Mouse (Mus musculus) right cerebral cortex, postnatal 10 days (tissue): ENCODE measurements around the gene Ddx19a.
"Not testable (repeated sequence)": the region's sequence is repeated elsewhere in the genome, so short reads cannot be mapped to it uniquely, and the experiment has no call there.

Source experiments
- DNase-seq, 2 experiments: peaks; one replicate each; pipeline ENCODE4 v3.0.0; 2021; ENCODE audit warnings: low spot score in 2 of 2

Ddx19a gene

GRCm38 (mm10) chr8:110997547-110998531 lies at the start of gene Ddx19a:
Ddx19a (minus strand) TSS chr8:110997800.
- peak; percentile 94 for DNase-seq

DNA sequence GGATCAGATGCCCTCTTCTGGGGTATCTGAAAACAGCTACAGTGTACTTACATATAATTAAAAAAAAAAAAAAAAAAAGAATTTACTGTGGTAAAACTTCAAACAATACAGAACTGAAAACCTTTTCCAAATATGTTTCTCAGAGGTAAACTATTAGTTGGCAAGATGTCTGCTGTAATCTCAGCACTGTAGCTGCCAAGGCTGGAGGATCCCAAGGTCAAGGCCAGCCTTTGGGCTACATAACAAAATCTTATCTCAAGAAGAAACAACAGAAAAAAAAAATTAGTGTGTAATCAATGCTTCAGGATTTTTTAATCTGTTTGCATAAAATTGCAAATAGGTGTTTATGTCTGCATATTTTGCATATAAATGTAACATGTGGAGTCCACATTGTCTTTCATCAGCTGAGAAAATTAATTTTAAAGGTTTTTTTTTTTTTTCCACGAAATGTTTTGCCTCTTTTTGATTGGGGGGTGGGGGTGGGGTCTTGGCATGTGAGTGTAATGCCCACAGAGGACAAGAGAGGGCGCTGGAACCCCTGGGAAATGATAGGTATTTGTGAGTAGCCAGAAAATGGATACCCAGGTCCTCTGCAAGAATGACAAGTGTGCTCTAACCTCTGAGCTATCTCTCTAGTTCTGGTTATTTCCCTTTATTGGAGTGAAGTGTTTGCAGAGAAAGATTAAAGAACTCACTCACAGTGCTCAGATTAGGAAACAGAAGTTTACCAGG lies 46.6 kb upstream of the Ddx19a start:
- DNase-seq: no peak

DNA sequence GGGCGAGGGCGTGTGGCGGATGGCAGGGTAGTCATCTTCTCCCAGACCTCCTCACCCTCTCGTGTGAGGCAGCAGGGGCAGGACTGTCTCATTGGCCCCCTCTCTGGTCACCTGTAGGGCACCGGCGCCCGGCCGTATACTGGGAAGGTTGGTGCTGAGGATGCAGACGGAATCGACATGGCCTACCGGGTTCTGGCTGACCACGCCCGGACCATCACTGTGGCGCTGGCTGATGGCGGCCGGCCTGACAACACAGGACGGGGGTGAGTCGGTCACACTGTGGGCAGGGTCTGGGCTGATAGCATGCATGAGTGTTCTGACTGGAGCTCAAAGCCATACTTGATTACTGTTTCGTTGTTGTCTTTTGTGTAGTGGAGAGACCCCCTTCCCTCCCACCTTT lies 44.9 kb upstream of the Ddx19a start:
- no peak for DNase-seq

GRCm38 (mm10) chr8:111036591-111036990 lies 39.0 kb upstream of the Ddx19a start:
- no peak for DNase-seq

GRCm38 (mm10) chr8:111034276-111034675 lies 36.7 kb upstream of the Ddx19a start:
- DNase-seq: no peak

DNA sequence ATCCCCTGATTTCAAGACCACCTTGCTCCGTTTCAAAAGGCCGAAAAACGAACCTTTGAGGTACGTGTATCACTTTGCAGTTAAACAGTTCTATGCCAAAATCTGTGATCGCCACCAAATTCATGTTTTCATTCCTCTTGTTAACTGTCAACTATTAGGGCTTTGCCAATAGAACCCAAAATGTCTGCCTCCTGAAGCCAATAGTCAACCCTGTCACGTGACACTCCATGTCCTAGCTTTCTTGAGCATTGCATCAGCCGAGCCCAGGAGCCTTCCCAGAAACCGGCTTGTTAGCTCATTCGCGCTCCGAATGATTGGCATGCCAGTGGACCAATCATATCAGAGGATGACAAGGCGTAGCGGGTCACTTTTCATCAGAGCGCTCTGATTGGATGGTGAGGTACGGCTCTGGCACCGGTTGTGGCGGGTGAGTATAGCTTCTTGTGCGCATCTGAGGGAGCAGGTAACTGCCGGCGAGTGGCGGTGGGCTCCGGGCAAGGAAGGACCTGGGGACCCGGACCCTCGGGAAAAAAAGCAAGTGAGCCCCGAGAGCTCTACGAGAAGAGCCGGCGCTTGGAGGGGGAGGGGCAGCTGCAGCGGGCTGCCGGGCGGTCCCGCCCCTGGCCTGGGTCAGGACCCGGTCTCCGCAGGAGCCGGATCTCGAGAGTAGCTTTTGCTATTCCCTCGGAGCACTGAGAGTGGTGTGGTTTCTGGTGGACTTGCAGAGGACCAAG lies 36.0 kb upstream of the Ddx19a start:
- DNase-seq: peak; percentile 100

GRCm38 (mm10) chr8:111032916-111033315 lies 35.3 kb upstream of the Ddx19a start, which contains the start of gene Aars:
Aars (plus strand) TSS chr8:111033144.
- DNase-seq: no peak

DNA sequence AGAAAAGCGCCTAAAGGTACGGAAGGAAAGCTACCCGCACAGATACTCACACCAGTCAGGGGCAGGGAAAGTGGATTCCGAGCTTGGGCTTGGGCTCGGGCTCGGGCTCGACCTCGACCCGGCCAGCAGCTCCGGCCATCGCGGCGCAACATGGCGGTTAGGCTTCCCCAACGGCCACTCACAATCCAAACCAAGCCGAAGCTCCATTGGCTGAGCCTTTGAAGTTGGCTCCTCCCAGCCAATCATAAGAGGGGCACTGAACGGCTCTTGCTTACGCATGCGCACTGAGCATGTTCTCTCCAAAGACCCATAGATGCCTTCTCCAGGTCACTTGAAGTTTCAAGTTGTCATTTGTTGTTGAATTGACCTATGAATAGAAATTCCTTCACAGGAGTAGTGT lies 34.0 kb upstream of the Ddx19a start, which contains the start of gene Ddx19b:
TSS of gene Ddx19b (minus strand) at position 180 of the 400 bp plus-strand sequence.
- no peak for DNase-seq

GRCm38 (mm10) chr8:111030045-111030444 lies 32.4 kb upstream of the Ddx19a start:
- no peak for DNase-seq

GRCm38 (mm10) chr8:111029589-111029988 lies 32.0 kb upstream of the Ddx19a start:
- DNase-seq: no peak

DNA sequence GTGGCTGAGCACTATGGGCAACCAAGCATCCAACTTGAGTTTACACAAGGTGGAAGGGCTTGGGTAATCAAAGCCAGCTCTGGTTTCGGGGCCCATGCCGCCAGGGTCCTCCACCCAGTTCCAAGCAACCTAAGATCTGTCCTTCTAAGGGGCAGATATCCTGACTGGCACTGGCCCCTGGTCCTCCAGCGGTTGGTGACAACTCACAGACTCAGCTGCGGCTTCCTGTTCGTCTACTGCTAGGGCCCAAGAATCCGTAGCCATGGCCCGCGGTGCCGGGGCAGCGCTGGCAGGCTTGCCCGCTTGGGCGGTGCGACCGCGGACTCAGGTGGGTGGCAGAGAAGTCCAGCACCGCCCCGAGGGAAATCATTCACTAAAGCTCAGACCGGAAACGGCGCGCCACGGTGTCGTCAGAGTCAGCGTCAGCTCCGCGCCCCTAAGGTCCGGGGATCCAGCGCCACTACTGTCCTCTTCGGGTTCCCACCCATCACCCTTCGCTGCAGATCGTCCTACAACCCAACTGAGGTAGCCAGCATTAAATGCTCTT lies 29.9 kb upstream of the Ddx19a start:
- DNase-seq: peak; percentile 92 to 93

- not testable (repeated sequence) for DNase-seq
Measured at GRCm38 (mm10) chr8:111026609-111027008, 29.0 kb upstream of the Ddx19a start.

DNA sequence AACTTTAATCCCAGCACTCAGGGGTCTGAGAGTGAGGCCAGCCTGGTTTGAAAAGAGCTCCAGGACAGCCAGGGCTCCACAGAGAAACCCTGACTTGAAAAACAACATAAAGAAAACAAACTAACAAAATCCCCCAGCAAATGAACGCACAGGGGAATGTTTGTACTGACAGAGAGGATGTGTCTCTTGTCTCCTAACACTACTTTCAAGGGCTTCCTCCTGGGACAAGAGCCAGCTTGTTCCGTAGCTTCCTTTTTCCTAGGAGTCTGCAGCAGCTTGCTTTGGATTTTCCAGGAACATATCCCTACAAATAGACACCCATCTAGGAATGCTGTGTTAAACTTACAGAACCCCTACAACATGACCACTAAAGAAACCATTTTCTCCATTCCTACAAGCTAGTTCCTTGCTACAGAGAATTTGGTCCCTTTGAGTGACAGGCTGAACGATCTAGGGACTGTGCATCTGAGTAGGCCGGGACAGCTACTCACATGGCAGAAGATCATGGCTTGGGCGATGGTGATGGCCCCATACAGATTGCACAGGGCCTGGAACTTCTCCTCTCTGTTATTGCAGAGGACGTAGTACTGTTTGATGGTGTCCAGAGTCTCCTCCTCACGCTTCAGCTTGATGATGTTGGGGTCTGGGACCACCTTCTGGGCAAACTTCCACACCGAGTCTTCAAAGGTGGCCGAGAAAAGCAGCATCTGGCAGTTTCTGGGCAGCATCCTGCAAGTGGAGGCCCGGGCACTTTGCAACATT lies 12.8 kb upstream of the Ddx19a start:
- not testable (repeated sequence) for DNase-seq

DNA sequence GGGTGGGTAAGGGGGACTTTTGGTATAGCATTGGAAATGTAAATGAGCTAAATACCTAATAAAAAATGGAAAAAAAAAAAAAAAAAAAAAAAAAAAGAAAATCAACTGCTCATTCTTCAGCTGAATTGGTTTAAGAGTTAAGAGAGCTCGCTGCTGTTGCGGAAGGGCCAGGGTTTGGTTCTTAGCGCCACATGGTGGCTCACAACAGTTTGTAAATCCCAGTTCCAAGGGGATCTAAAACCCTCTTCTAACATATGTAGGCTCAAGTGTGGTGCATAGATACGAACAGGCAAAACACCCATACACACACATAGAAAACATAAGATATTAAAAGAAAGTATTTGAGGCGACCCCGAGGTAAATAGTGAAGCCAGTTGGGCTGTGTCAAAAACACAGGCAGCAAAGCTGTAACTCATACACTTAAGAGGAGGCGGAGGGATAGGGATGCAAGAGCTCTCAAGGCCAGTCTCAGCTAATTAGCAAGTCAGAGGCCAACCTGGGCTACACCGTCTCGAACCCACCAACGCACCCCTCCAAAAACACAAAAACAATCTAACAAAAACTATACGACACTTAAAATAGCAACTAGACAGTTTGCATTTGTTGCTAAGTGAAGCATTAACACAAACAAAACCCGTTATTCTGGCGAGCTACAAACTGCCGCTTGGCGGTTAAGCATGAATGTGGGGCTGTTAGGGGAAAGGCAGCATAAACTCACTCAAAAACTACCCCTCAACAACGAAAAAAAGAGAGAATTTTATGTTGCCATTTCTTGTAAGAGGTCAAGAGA lies 764 bp downstream of the Ddx19a start:
- DNase-seq: no peak

DNA sequence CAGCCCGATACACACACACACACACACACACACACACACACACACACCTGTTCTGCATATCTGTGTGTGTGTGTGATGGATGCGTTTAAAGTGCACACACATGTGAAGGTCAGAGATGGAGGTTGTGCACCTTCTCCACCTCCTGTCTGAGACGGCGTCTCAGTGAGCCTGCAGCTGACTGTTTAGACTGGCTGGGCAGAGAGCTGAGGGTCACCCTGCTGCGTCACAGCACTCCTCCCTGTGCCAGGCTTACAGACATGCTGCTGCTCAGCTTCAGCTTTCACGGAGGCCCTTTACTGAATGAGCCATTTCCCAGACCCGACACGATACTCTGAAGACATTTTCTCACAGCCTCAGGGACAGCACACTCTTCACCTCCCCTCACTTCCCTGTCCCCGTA lies 7.6 kb downstream of the Ddx19a start:
- DNase-seq: no peak

- DNase-seq: no peak
Measured at GRCm38 (mm10) chr8:110987805-110988744, 9.5 kb downstream of the Ddx19a start.

- DNase-seq: no peak
Measured at GRCm38 (mm10) chr8:110981304-110981703, 16.3 kb downstream of the Ddx19a start.

DNA sequence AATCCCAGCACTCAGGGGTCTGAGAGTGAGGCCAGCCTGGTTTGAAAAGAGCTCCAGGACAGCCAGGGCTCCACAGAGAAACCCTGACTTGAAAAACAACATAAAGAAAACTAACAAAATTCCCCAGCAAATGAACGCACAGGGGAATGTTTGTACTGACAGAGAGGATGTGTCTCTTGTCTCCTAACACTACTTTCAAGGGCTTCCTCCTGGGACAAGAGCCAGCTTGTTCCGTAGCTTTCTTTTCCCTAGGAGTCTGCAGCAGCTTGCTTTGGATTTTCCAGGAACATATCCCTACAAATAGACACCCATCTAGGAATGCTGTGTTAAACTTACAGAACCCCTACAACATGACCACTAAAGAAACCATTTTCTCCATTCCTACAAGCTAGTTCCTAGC lies 19.6 kb downstream of the Ddx19a start:
- DNase-seq: not testable (repeated sequence)

DNA sequence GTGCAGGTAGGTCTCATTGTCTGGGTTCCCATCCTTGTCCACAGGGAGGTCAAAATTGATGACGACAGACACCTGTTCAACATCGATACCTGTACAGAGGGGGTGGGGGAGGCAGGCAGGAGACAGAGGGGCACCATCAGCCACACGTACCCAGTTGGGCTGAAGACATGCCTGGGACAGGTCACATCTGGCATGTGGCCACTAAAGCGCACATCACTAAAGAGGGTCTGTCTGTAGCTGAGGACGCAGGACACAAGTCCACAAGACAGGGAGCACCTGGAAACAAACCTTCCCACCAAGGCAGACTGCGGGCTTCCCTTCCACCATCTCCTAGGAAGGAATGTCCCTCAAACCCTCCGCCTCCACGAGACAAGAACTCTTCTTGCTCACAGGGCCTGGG lies 21.1 kb downstream of the Ddx19a start:
- DNase-seq: not testable (repeated sequence)
